Mouse (Mus musculus) frontal cortex, postnatal 25 days (tissue): ENCODE results near the gene Sdk1.

ENCODE experiments used
- DNase-seq, 2 experiments: peaks; one replicate each; pipeline ENCODE4 v3.0.0; 2022; ENCODE audit warnings: low spot score in 2 of 2

Sdk1 gene

GRCm38 (mm10) chr5:141768761-141769515 is 527.6 kb downstream of the Sdk1 start:
- DNase-seq: no peak

- no peak for DNase-seq
Observed at GRCm38 (mm10) chr5:141771516-141771915, 530.2 kb downstream of the Sdk1 start.

GRCm38 (mm10) chr5:141778231-141778630 is 536.9 kb downstream of the Sdk1 start:
- DNase-seq: no peak

- no peak for DNase-seq
Observed at GRCm38 (mm10) chr5:141781142-141781541, 539.9 kb downstream of the Sdk1 start.

GRCm38 (mm10) chr5:141782330-141782729 is 541.0 kb downstream of the Sdk1 start:
- DNase-seq: no peak

GRCm38 (mm10) chr5:141783516-141783915 is 542.2 kb downstream of the Sdk1 start:
- no peak for DNase-seq

- DNase-seq: no peak
Observed at GRCm38 (mm10) chr5:141793926-141794325, 552.6 kb downstream of the Sdk1 start.

- DNase-seq: no peak
Observed at GRCm38 (mm10) chr5:141823823-141824330, 582.6 kb downstream of the Sdk1 start.

- DNase-seq: no peak
Observed at GRCm38 (mm10) chr5:141824739-141825379, 583.6 kb downstream of the Sdk1 start.

GRCm38 (mm10) chr5:141835566-141835965 is 594.3 kb downstream of the Sdk1 start:
- DNase-seq: no peak

GRCm38 (mm10) chr5:141836892-141837455 is 595.7 kb downstream of the Sdk1 start:
- no peak for DNase-seq

- no peak for DNase-seq
Observed at GRCm38 (mm10) chr5:141844701-141845100, 603.4 kb downstream of the Sdk1 start.

- DNase-seq: no peak
Observed at GRCm38 (mm10) chr5:141847686-141848085, 606.4 kb downstream of the Sdk1 start.

- no peak for DNase-seq
Observed at GRCm38 (mm10) chr5:141852175-141852574, 610.9 kb downstream of the Sdk1 start.

- no peak for DNase-seq
Observed at GRCm38 (mm10) chr5:141856447-141856846, 615.2 kb downstream of the Sdk1 start.

GRCm38 (mm10) chr5:141857781-141858180 is 616.5 kb downstream of the Sdk1 start:
- DNase-seq: no peak

- DNase-seq: no peak
Observed at GRCm38 (mm10) chr5:141858406-141859160, 617.3 kb downstream of the Sdk1 start.

GRCm38 (mm10) chr5:141866042-141866441 is 624.8 kb downstream of the Sdk1 start:
- no peak for DNase-seq

GRCm38 (mm10) chr5:141873751-141874150 is 632.5 kb downstream of the Sdk1 start:
- DNase-seq: no peak

- DNase-seq: no peak
Observed at GRCm38 (mm10) chr5:141880661-141881060, 639.4 kb downstream of the Sdk1 start.

- no peak for DNase-seq
Observed at GRCm38 (mm10) chr5:141884111-141884647, 642.9 kb downstream of the Sdk1 start.

GRCm38 (mm10) chr5:141886006-141886405 is 644.7 kb downstream of the Sdk1 start:
- DNase-seq: no peak
